Mouse (Mus musculus) kidney, embryonic 16.5 days (tissue): ENCODE measurements around the gene Mcidas. TPM values are rescaled to one million over a fixed set of nuclear protein-coding genes. Genes with fewer than 3 reads are reported as not detected.

Experiments
- microRNA counts: library from miRNA; unstranded; fragments of <30 nt; microRNA quantifications from one replicate; lab custom pipeline; 2016
- microRNA-seq: library from miRNA; unstranded; fragments of <30 nt; microRNA quantifications from one replicate; pipeline ENCODE4, GENCODE M21; 2016
- polyA plus RNA-seq: library from polyadenylated mRNA; unstranded; fragments of >200 nt; fragmentation: Nextera tagmentation; extraction: Ambion mirVana; gene quantifications from 2 replicates; pipeline ENCODE4 v1.2.1, GENCODE M21; 2015

Gene Mcidas
- polyA plus RNA-seq, 1 experiment from 2014 or later = 0.34 TPM

MicroRNAs encoded within 50 kb of the gene (microRNA counts, 519-probe panel; counts per million panel counts)
- microRNA mmu-miR-449a (lab: Ali Mortazavi, UCI) (1,735 counts per million, percentile 45 among the panel's probes with 10 or more counts), microRNA mmu-miR-449b (lab: Ali Mortazavi, UCI) (104 counts per million, percentile 35 among the panel's probes with 10 or more counts), microRNA mmu-miR-449c (lab: Ali Mortazavi, UCI) (104 counts per million, percentile 35 among the panel's probes with 10 or more counts)

Small RNAs within 50 kb of the gene (microRNA-seq; reads per million reads assigned to microRNA genes)
- gene Mir449a = 277 reads per million, percentile 69 among the genes with 10 or more reads in this experiment
- gene Mir449b = 0.95 reads per million
- gene Mir449c = not detected

Other genes with a start within 250 kb of the Mcidas start
- 103 and 120 TPM in 2 replicates for gene Plpp1, start 193.1 kb upstream of the Mcidas start, polyA plus RNA-seq
- gene Mtrex, start 66.4 kb upstream of the Mcidas start, polyA plus RNA-seq = 72.2 and 78.6 TPM in 2 replicates
- 16.0 and 18.1 TPM in 2 replicates for gene Dhx29, start 66.4 kb upstream of the Mcidas start, polyA plus RNA-seq
- gene Ccno, start 6.0 kb upstream of the Mcidas start, polyA plus RNA-seq = 0.51 and 0.57 TPM in 2 replicates
- not detected in 2 replicates for gene Cdc20b, start 41.3 kb downstream of the Mcidas start, polyA plus RNA-seq
- gene Gpx8, start 52.6 kb downstream of the Mcidas start, polyA plus RNA-seq = 146 and 150 TPM in 2 replicates
- gene Gzma, start 107.1 kb downstream of the Mcidas start, polyA plus RNA-seq = 0.36 and 0.48 TPM in 2 replicates
- gene Esm1, start 215.8 kb downstream of the Mcidas start, polyA plus RNA-seq = 8.0 and 9.5 TPM in 2 replicates
- not detected in 2 replicates for gene Gzmk, start 232.1 kb downstream of the Mcidas start, polyA plus RNA-seq